Mouse (Mus musculus): ENCODE results near the gene Gm21992.

GRCm38 (mm10) chr19:4700656-4701055 is 110.8 kb downstream of the Gm21992 start:
- TF ChIP-seq POLR2A (IDR thresholded peaks at IDR 0.05; ENCODE audit: borderline replicate concordance, low read depth, low read length) (no peak), CTCF (IDR thresholded peaks at IDR 0.05; ENCODE audit: low read depth, low read length) (no peak)
